Mouse (Mus musculus) right cerebral cortex, postnatal 25 days (tissue): ENCODE data around the gene Atrnl1.
"Not testable (repeated sequence)": the region's sequence is repeated elsewhere in the genome, so short reads cannot be mapped to it uniquely, and the experiment has no call there.

Experiments
- DNase-seq: peaks from one replicate; pipeline ENCODE4 v3.0.0; 2022

The Atrnl1 gene

DNA sequence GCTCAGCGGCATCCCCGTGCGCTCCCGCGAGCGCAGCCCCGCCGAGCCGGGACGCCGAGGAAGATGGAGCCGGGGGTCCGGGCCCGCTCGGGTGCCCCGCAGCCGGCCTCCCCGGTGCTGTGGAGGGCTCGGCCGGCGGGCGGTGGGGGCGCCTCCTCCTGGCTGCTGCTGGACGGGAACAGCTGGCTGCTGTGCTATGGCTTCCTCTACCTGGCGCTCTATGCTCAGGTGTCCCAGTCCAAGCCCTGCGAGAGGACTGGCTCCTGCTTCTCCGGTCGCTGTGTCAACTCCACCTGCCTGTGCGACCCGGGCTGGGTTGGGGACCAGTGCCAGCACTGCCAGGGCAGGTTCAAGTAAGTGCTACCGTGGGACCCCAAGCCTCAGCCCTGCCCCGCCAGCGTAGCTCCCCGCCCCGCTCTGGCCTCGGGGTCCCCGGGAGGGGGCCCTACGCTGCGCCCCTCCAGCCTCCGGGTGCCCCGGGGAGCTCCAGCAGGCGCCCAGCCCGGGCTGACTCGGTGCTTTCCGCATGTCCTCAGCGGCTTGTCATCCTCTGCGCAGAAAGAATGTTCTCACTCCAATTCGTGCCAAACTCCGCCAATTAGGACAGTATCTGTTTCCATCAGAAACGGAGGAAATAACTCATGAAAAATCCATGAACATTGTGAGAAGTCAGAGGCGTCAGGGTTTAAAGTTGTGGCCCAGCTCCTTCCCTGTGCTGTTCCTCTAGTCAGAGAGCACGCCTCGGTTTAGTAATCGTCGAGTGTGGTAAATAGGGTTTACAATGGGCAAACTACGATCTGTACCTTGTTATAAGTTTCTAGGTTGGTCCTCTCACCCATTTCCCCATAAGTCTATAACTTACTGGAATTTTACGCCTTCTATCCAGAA lies 701 bp downstream of the Atrnl1 start:
- DNase-seq = peak; percentile 36

- no peak for DNase-seq
Measured at GRCm38 (mm10) chr19:57612179-57612472, 1.3 kb downstream of the Atrnl1 start.

DNA sequence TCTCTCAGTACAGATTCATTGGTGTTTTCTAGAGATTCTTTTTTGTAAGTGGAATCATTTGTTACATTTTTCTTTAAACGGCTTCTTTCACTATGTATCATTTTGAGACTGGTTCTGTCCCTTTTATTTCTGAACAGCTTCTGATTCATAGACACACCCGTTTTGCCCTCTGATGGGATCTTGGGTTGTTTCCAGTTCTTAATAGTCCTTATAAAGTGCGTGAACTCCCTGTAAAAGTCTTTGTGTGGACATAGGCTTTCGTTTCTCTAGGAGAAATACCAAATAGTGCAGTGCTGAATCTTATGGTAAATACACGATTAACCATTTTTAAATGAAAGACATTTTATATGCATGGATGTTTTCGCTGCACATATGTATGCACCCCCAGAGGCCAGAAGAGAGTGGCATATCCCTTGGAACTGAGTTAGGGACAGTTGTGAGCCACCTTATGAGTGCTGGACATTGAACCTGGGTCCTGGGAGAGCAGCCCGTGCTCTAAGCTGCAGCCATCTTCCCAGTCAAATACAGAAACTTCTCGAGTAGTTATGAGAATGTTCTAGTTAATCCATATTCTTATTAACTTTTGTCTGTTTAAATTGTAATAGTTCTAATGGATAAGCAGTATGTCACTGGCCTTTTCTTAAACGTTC lies 5.3 kb downstream of the Atrnl1 start:
- no peak for DNase-seq

DNA sequence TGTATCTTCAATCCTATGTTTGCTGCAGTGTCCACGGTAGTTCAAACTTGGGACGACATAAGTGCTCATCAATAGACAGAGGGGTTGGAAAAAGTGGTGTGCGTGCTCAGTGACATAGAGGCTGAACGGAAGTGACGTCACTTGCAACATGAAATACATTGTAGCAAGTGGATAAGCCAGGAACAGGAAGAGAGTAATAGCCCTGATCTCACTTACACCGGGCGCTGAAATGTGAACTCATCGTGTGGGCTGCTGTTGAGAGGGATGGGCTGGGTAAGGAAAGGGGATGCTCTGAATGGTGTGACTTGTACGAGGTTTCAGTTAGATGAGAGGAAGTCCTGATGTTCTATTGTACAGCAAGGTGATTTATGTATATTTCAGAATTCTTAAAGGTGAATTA lies 8.3 kb downstream of the Atrnl1 start:
- DNase-seq = no peak

DNA sequence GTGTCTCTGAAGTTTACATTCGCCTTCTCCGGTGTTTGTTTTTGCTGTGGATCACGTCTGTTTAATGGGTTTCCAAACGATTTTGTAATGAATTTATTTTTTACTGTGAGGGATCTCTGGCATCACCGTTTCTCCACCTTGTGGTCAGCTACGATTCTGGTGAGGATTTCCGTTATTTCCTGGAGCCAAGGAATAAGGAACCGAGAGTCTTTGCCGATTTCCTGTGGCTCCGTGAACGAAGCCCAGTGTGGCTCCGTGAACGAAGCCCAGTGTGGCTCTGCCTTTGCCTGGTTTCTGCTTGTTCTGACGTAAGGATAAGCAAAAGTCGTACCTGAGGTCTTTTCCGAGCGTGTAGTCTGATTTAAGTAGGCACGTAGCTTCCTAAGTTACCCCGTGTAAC lies 11.0 kb downstream of the Atrnl1 start:
- no peak for DNase-seq

GRCm38 (mm10) chr19:57625738-57626137 lies 14.9 kb downstream of the Atrnl1 start:
- DNase-seq = no peak

DNA sequence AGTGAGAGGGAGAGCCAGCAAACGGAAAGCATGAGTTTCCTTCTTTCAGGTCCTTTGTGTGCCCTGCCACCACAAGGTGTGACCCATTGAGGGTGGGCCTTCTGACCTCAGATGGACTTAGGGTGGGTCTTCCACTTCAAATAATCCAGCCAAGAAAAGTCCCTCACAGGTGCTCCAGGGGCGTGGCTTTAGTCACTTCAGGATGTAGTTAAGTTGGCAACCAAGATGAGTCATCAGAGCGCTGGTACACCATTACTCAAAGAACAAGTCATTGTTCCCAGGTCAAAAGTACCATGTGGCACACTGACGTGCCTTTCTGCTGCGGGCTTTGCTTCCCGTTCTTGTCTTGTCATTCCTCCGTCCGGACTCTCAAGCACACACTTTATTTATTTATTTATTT lies 16.4 kb downstream of the Atrnl1 start:
- no peak for DNase-seq

DNA sequence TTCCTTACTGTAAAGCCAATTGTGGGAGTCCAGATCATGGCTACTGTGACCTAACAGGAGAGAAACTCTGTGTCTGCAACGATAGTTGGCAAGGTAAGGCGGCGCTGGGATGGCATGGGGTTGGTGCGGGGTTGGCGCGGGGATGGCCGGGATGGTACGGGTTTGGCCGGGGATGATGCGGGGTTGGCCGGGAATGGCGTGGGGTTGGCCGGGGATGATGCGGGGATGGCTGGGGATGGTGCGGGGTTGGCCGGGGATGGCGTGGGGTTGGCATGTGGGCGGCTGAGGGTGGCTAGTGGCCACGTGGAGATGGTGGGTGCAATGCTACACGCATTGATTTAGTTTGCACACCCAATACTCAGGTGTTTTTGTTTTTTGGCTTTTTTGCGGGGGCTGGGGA lies 31.7 kb downstream of the Atrnl1 start:
- no peak for DNase-seq

- DNase-seq = no peak
Measured at GRCm38 (mm10) chr19:57642980-57643379, 32.1 kb downstream of the Atrnl1 start.

- no peak for DNase-seq
Measured at GRCm38 (mm10) chr19:57648202-57648943, 37.5 kb downstream of the Atrnl1 start.

DNA sequence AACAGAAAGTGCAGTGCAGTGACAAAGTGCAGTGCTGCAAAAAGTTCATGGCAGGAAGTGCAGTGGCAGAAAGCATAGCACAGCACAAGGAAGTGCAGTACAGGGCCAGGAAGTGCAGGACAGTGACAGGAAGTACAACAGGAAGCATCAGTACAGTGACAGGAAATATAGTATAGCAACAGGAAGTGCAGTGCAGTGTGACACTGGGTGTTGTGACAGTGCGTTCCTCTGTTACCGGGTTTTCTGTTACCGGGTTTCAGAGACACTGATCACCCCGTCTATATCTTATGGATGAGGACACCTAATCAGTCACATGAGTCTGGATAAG lies 38.1 kb downstream of the Atrnl1 start:
- DNase-seq = no peak

DNA sequence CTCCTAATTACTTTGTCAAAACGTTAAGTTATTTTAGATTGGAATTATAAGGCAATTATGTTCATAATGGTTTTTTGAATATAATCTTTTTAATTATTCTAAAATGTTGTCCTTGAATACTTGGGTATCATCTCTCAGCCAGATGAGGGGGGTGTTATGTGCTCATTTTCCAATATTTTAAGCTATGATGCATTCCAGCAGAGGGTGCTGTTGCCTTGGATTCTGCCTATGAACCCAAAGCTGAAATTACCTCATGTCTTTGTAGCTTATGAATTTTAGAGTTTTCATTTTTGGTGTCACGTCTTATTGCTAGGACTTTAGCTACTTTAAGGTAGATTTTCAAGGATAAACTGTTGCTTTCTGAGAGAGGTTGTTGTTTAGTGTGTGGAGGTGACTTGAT lies 44.2 kb downstream of the Atrnl1 start:
- peak; percentile 50 for DNase-seq

- DNase-seq = no peak
Measured at GRCm38 (mm10) chr19:57655491-57655890, 44.7 kb downstream of the Atrnl1 start.

GRCm38 (mm10) chr19:57657426-57658087 lies 46.7 kb downstream of the Atrnl1 start:
- no peak for DNase-seq

GRCm38 (mm10) chr19:57658111-57659091 lies 47.6 kb downstream of the Atrnl1 start:
- no peak for DNase-seq

GRCm38 (mm10) chr19:57667011-57667410 lies 56.2 kb downstream of the Atrnl1 start:
- DNase-seq = no peak

- no peak for DNase-seq
Measured at GRCm38 (mm10) chr19:57667946-57668345, 57.1 kb downstream of the Atrnl1 start.

DNA sequence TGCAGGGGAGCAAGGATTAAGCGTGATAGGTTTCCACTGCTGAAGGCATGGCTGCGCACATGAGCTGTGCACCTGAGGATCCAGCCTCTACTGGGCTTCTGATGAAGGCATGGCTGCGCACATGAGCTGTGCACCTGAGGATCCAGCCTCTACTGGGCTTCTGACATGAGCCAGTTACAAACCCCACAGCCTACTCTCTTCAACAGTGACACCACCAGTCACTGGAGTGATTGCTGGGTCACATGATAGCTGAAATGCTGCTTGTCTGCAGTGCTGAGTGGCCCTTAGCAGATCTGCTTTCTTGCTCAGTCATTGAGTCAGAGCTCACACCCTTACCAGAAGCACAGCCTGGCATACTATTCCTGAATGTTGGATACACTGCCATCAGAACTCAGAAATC lies 68.6 kb downstream of the Atrnl1 start:
- no peak for DNase-seq

DNA sequence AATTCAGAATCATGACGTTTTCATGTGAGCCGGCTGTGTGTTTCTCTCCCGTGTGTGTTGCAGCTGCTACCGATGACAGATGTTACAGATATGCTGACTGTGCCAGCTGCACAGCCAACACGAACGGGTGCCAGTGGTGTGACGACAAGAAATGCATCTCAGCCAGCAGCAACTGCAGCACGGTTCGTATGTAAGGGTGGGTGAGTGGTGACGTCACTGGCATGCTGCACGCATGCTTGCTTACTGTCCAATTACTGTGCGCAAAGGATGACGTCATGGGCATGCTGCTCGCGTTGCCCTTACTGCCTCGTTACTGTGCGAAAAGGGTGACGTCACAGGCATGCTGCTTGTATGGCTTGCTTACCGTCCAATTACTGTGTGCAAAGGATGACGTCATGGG lies 75.8 kb downstream of the Atrnl1 start:
- peak; percentile 52 for DNase-seq

DNA sequence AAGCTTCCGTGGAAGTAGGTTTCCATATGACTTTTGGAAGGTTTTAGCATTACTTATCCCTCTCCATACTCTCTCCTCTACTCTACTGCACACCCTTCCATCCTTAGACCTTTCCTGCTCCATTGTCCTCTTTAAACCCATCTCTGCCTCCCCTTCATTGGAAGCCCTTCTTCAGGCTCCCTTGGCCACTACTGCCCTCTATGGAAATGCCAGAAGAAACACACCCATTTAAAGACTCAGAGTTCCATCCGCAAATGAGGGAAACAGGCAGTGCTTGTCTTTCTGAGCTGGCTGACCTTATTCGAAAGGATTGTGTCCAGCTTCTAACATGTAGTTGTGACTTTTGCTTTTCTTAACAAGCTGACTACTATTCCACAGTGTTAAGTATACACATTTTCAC lies 81.7 kb downstream of the Atrnl1 start:
- no peak for DNase-seq

DNA sequence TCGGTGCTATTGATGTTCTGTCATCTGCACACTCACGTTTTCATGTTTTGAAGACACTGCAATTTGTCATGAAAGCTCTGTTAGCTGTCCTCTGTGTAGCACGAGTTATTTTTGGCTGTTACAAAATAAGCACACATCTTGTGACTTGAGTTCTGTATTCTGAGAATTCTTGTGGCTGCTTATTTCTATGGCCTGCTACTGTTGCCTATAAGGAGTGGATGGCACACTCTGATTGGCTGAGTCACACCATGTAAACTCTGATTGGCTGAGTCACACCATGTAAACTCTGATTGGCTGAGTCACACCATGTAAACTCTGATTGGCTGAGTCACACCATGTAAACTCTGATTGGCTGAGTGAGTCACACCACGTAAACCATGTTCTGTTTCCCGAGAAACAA lies 85.9 kb downstream of the Atrnl1 start:
- DNase-seq = not testable (repeated sequence)

- DNase-seq = no peak
Measured at GRCm38 (mm10) chr19:57713138-57713537, 102.3 kb downstream of the Atrnl1 start.
